Mouse (Mus musculus) thymus, postnatal 25 days (tissue): ENCODE results near the gene Cib3.

Source experiments
- DNase-seq: peaks from one replicate; pipeline ENCODE4 v3.0.0; 2022

Gene Cib3

DNA sequence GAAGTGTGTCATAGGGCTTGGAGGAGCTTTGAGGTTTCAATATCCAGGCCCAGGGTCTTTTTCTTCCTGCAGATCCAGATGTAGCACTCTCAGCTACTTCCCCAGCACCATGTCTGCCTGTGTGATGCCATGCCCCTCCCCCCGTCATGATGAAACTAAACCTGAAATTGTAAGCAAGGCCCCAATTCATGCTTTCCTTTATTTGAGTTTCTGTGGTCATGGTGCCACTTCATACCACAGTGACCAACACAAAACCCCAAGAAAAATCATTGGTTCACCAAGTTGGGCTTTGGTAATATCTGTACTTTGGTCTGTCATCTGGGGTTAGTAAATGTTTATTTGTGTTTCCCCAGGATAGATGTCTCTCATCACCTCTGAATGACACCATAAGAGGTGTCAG is 4.1 kb downstream of the Cib3 start:
- no peak for DNase-seq

DNA sequence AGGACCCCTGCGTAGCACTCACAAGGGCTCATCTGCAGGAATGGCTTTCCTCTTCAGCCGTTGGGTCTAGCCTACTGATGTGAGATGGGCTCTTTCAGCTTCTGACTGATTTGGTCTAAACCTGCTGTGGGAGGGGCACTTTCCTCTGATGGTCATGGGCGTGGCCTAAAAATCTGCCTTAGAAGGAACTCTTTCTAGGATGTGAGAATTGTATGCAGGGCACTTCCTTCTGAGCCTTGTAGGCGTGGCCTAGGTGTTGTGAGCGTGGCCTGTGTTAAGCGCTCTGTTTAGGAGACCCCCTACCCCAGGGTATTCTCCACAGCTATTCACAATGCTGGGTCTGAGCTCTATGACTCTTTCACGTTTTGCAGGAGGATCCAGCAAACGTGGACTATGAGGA is 14.6 kb downstream of the Cib3 start:
- DNase-seq: no peak

- no peak for DNase-seq
Measured at GRCm38 (mm10) chr8:72192065-72192464, 20.6 kb downstream of the Cib3 start.

- DNase-seq: no peak
Measured at GRCm38 (mm10) chr8:72190215-72190539, 22.5 kb downstream of the Cib3 start.

DNA sequence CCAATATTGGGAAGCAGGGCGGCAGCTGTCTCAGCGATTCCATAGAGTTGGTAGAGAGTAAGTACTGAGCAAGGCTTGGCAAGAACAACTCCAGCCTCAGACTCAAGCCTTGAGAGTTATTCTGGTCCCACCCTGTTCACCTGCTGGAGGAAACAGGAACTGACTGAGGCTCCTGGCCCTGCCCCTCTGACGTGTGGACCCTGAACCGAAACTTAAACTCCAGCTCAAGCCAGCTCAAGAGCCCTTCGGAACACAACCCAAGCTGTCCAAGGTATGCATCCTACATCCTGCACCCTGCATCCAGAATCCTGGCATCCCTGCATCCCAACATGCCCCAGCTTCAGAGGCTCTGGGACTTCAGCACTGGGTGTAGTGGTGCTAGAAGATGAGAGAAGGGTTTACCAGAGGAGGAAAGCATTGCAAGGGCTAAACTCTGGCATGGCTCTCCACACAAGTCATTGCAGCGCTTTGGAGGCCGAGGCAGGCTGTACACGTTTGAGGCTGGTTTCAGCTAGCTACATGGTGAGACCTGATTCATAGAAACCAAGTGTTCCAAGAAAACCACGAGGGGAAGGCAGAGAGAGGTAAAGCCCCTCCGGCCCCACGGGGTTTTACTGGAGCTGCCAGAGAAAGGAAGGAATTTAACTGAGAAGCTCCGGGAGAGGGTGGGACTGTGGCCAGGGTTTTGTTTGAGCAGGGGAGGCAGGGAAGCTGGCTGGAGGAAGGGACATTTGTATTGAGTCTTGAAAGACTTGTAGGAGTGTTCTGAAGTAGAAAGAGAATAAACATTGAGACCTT is 23.0 kb downstream of the Cib3 start, which contains the start of gene Hsh2d:
Gene Hsh2d, plus strand, starts transcription at position 222 of the 798 bp plus-strand sequence.
- DNase-seq: peak; percentile 79

- no peak for DNase-seq
Measured at GRCm38 (mm10) chr8:72187793-72188331, 24.8 kb downstream of the Cib3 start.

- no peak for DNase-seq
Measured at GRCm38 (mm10) chr8:72183554-72184202, 29.0 kb downstream of the Cib3 start.

GRCm38 (mm10) chr8:72177346-72177925 is 35.2 kb downstream of the Cib3 start:
- DNase-seq: peak; percentile 75

GRCm38 (mm10) chr8:72169681-72170249 is 42.9 kb downstream of the Cib3 start:
- DNase-seq: no peak

DNA sequence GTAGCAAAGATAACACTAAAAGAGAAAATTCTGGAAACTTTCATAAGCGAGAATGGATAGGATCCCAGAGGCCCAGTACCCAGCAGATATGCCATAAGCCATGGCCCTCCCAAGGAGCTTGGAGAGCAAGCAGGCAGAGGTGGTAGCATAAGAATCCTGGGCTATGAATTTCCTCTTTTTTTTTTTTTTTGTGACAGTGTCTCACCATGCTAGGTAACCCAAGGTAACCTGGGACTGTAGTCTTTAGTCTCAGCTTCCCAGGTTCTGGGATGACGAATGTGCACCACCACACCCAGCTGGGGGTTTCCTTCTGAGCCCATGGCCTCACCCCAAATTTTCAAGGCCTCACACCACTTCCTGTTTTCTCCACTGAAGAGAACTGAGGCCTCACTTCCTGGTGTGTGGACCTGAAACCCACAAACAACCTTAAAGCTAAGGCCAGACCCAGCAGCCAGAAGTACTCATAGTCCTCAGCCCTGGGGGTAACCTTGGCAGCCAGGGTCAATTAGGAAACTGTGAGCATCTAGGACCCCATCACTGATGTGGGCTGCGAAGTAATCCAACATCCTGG is 43.5 kb downstream of the Cib3 start:
- DNase-seq: peak; percentile 31

GRCm38 (mm10) chr8:72162821-72163220 is 49.8 kb downstream of the Cib3 start:
- peak; percentile 31 for DNase-seq

- peak; percentile 99 for DNase-seq
Measured at GRCm38 (mm10) chr8:72160707-72161697, 51.6 kb downstream of the Cib3 start, which contains the start of gene Rab8a. Gene Rab8a (plus strand): TSS chr8:72161200.

- peak; percentile 33 for DNase-seq
Measured at GRCm38 (mm10) chr8:72160007-72160406, 52.6 kb downstream of the Cib3 start.

DNA sequence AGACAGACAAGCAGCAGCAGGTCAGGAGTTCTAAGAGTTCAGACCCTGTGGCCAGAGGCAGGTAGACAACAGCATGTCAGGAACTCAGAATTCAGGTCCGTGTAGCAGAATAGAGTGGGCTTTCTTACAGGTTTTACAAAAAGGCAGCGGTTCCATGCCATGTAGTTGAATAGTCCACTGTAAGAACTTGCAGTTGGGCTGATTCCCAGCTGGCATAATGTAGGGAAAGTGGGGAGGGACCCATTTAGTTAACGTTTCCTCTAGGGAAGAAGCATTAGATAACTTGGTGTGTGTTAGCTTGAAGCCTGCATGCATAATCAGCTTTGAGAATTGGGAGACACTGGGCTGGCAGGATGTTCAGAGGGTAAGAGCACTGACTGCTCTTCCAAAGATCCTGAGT is 53.9 kb downstream of the Cib3 start:
- no peak for DNase-seq

DNA sequence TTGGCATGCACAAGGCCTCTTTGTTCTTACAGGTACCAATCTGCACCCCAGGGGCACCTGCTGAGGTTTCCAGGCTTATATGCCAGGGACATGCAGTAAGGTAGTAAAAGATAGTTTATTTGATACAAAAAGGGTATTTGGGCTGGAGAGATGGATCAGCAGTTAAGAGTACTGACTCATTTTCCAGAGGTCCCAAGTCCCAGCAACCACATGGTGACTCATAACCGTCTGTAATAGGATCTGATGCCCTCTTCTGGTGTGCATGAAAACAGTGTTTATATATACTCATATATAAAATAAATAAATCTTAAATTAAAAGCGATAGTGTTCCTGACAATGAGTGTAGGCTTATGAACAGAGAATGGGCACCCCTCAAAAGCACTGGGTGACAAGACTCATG is 54.5 kb downstream of the Cib3 start:
- DNase-seq: no peak
